Mouse (Mus musculus): ENCODE data around the gene Trim56. TPM values are rescaled to one million over a fixed set of nuclear protein-coding genes. Genes with fewer than 3 reads are reported as not detected.

The Trim56 gene
- 5.6 TPM for polyA plus RNA-seq (2015; fragmentation: Illumina TruSeq; extraction: RNeasy Lipid Tissue Mini Kit (QIAGEN cat#74804); ENCODE audit: insufficient read depth, low read depth, low replicate concordance)

GRCm38 (mm10) chr5:137115866-137116847, at the start of gene Trim56:
TSS of gene Trim56 (minus strand) at chr5:137116209.

GRCm38 (mm10) chr5:137149272-137149882, 33.4 kb upstream of the Trim56 start, which contains the start of gene Muc3:
TSS of gene Muc3 (minus strand) at chr5:137149322.

GRCm38 (mm10) chr5:137072079-137072960, 43.7 kb downstream of the Trim56 start, which contains the start of gene Serpine1:
TSS of gene Serpine1 (minus strand) at chr5:137072268.

Other genes starting within 250 kb of the Trim56 start
- not detected for gene Col26a1, start 233.0 kb downstream of the Trim56 start, polyA plus RNA-seq (2015; fragmentation: Illumina TruSeq; extraction: RNeasy Lipid Tissue Mini Kit (QIAGEN cat#74804); ENCODE audit: insufficient read depth, low read depth, low replicate concordance)
- gene Ift22, start 208.1 kb downstream of the Trim56 start, polyA plus RNA-seq (2015; fragmentation: Illumina TruSeq; extraction: RNeasy Lipid Tissue Mini Kit (QIAGEN cat#74804); ENCODE audit: insufficient read depth, low read depth, low replicate concordance): 3.5 TPM
- gene Fis1, start 162.9 kb downstream of the Trim56 start, polyA plus RNA-seq (2015; fragmentation: Illumina TruSeq; extraction: RNeasy Lipid Tissue Mini Kit (QIAGEN cat#74804); ENCODE audit: insufficient read depth, low read depth, low replicate concordance): 33.6 TPM
- 14.4 TPM for gene Cldn15, start 149.6 kb downstream of the Trim56 start, polyA plus RNA-seq (2015; fragmentation: Illumina TruSeq; extraction: RNeasy Lipid Tissue Mini Kit (QIAGEN cat#74804); ENCODE audit: insufficient read depth, low read depth, low replicate concordance)
- gene Plod3, start 129.2 kb downstream of the Trim56 start, polyA plus RNA-seq (2015; fragmentation: Illumina TruSeq; extraction: RNeasy Lipid Tissue Mini Kit (QIAGEN cat#74804); ENCODE audit: insufficient read depth, low read depth, low replicate concordance): 17.5 TPM
- gene Znhit1, start 128.2 kb downstream of the Trim56 start, polyA plus RNA-seq (2015; fragmentation: Illumina TruSeq; extraction: RNeasy Lipid Tissue Mini Kit (QIAGEN cat#74804); ENCODE audit: insufficient read depth, low read depth, low replicate concordance): 18.3 TPM
- gene Vgf, start 89.8 kb downstream of the Trim56 start, polyA plus RNA-seq (2015; fragmentation: Illumina TruSeq; extraction: RNeasy Lipid Tissue Mini Kit (QIAGEN cat#74804); ENCODE audit: insufficient read depth, low read depth, low replicate concordance): not detected
- 15.1 TPM for gene Ap1s1, start 70.1 kb downstream of the Trim56 start, polyA plus RNA-seq (2015; fragmentation: Illumina TruSeq; extraction: RNeasy Lipid Tissue Mini Kit (QIAGEN cat#74804); ENCODE audit: insufficient read depth, low read depth, low replicate concordance)
- 2.3 TPM for gene Serpine1, start 43.9 kb downstream of the Trim56 start, polyA plus RNA-seq (2015; fragmentation: Illumina TruSeq; extraction: RNeasy Lipid Tissue Mini Kit (QIAGEN cat#74804); ENCODE audit: insufficient read depth, low read depth, low replicate concordance)
- gene Muc3, start 33.1 kb upstream of the Trim56 start, polyA plus RNA-seq (2015; fragmentation: Illumina TruSeq; extraction: RNeasy Lipid Tissue Mini Kit (QIAGEN cat#74804); ENCODE audit: insufficient read depth, low read depth, low replicate concordance): not detected
- not detected for gene Muc3a, start 96.2 kb upstream of the Trim56 start, polyA plus RNA-seq (2015; fragmentation: Illumina TruSeq; extraction: RNeasy Lipid Tissue Mini Kit (QIAGEN cat#74804); ENCODE audit: insufficient read depth, low read depth, low replicate concordance)
- gene Ache, start 171.3 kb upstream of the Trim56 start, polyA plus RNA-seq (2015; fragmentation: Illumina TruSeq; extraction: RNeasy Lipid Tissue Mini Kit (QIAGEN cat#74804); ENCODE audit: insufficient read depth, low read depth, low replicate concordance): 3.5 TPM
- gene Ufsp1, start 178.4 kb upstream of the Trim56 start, polyA plus RNA-seq (2015; fragmentation: Illumina TruSeq; extraction: RNeasy Lipid Tissue Mini Kit (QIAGEN cat#74804); ENCODE audit: insufficient read depth, low read depth, low replicate concordance): 2.3 TPM
- gene Srrt, start 191.5 kb upstream of the Trim56 start, polyA plus RNA-seq (2015; fragmentation: Illumina TruSeq; extraction: RNeasy Lipid Tissue Mini Kit (QIAGEN cat#74804); ENCODE audit: insufficient read depth, low read depth, low replicate concordance): 77.8 TPM
- 8.1 TPM for gene Trip6, start 198.2 kb upstream of the Trim56 start, polyA plus RNA-seq (2015; fragmentation: Illumina TruSeq; extraction: RNeasy Lipid Tissue Mini Kit (QIAGEN cat#74804); ENCODE audit: insufficient read depth, low read depth, low replicate concordance)
- 8.2 TPM for gene Slc12a9, start 217.4 kb upstream of the Trim56 start, polyA plus RNA-seq (2015; fragmentation: Illumina TruSeq; extraction: RNeasy Lipid Tissue Mini Kit (QIAGEN cat#74804); ENCODE audit: insufficient read depth, low read depth, low replicate concordance)
- gene Ephb4, start 233.9 kb upstream of the Trim56 start, polyA plus RNA-seq (2015; fragmentation: Illumina TruSeq; extraction: RNeasy Lipid Tissue Mini Kit (QIAGEN cat#74804); ENCODE audit: insufficient read depth, low read depth, low replicate concordance): 15.6 TPM

Data from pancreas, adult 10 weeks (tissue).